Mouse (Mus musculus) gastrocnemius, postnatal 10 days (tissue): Measurements from ENCODE around the gene Sgsm2. TPM values are rescaled to one million over a fixed set of nuclear protein-coding genes. Genes with fewer than 3 reads are reported as not detected.

ENCODE experiments used
- DNase-seq: peaks from one replicate; pipeline ENCODE4 v3.0.0; 2021; ENCODE audit warnings: mixed read lengths
- total RNA-seq, 2 experiments: library from RNA; stranded (reverse); gene quantifications; 2 replicates each; pipeline ENCODE4 v1.2.3; 2021

Gene Sgsm2
- total RNA-seq, 2 experiments from 2014 or later = 4.6 to 6.9 TPM

GRCm38 (mm10) chr11:74883098-74883497 is 13.8 kb downstream of the Sgsm2 start:
- DNase-seq = no peak

DNA sequence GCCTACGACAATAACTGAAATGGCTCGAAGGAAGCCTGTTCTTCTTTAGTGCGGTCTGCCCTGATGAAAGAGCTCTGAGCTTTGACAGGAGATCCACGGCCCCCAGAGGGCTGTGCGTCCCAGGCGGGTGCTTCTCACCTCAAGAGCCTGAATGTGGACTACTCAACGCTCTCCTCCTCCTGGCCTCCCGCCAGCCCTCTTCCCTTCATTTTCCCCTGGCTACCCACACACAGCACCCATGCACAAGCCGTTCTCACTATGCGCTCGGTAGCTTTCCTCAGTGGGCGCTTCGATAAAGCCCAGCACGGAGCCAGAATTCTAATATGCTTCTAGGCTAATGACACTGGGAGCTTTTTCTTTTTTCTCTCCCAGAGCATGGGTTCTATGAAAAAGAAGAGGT is 14.9 kb downstream of the Sgsm2 start:
- DNase-seq = no peak

DNA sequence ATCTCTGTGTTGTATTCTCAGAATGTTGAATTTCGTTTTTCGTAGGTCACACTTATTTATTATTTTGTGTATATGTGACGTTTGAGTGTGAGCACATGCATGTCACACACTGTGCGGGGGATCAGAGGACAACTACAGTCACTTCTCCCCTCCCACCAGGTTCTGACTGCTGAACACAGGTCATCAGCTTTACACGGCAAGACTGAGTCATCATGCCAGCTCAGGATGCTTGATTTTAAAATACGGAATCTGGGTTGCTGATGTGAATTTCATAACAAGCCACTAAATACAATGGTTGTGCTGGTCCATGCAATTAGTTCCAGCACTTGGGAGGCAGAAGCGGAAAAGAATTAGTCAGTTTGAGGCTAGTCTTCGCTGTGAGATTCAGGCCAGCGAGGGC is 15.9 kb downstream of the Sgsm2 start:
- no peak for DNase-seq

DNA sequence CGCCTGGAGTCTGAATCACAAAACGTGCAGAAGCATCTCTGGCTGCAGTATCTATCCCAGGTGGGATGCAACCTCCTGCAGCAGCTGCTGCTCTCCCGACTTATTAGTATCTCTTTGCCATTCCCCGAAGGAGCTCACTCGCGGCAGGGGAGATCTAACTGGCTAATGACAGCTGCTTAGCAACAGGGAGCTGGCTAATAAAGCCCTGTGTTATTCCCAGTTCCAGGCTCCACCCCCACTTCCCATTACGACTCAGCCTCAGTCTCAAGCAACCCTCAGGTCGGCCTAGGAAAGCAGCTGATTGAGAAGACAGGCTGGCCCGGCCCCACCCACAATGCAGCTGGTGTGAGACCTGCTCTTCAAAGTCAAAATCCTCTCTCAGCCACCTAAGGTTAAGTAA is 20.1 kb downstream of the Sgsm2 start:
- DNase-seq = peak; percentile 43

GRCm38 (mm10) chr11:74874630-74875029 is 22.2 kb downstream of the Sgsm2 start:
- DNase-seq = no peak

- DNase-seq = no peak
Measured at GRCm38 (mm10) chr11:74870991-74871622, 25.8 kb downstream of the Sgsm2 start.

DNA sequence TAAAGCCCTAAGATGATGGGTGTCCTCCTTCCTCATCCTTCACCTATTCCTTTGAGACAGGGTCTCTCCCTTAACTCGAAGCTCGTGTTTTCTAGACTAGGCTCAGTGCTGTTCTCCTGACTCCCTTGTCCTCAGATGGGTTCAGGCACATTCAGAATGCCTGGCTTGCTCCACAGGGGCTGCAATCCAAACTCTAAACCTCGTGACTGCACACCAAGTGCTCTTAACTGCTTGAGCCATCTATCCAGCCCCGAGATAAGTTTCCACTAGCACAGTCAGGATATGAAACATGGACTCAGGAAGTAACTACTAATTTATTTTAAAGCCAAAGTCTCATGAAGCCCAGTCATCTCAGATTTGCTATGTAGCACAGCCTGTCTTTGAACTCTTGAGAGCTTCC is 26.3 kb downstream of the Sgsm2 start:
- DNase-seq = peak; percentile 34

DNA sequence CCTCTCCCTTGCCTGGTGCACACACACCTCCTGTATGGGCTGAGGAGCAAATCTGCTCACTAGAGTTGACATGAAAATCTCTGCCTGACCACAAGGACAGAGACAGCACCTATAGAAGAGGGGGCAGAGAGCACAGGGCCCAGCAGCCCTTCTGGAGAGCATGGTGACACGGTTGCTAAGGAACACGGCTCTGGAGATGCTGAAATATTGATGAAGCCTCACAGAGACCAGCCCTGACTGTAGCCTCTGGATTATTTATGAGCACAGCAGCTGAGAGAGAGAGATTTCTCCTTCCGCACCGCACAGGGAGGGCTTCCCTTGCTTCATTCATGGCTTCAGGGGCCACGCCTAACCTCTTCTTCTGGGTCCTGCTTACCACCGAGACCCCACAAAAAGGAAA is 27.3 kb downstream of the Sgsm2 start:
- DNase-seq = no peak

- DNase-seq = peak; percentile 34
Measured at GRCm38 (mm10) chr11:74868046-74868760, 28.7 kb downstream of the Sgsm2 start.

DNA sequence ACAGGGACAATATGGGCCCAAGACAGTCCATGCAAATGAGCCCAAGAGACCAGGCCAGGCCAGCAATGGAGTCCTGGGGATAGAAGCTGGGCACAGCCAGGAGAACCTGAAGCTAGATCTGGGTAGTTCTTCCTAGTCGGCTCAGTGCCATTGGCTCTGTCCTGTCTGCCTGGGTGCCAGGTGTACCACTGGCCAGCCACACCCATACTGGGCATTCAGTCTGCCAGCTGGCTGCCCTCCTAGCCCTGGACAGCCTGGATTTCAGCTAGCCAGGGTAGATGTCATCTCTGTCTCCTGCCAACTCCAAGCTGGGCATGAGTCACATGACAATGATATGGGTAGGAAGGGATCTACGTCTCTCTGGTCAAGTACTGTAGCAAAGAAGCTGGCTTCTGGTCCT is 29.7 kb downstream of the Sgsm2 start:
- DNase-seq = peak; percentile 86

GRCm38 (mm10) chr11:74866640-74867039 is 30.2 kb downstream of the Sgsm2 start:
- peak; percentile 85 for DNase-seq

- DNase-seq = no peak
Measured at GRCm38 (mm10) chr11:74865252-74865651, 31.6 kb downstream of the Sgsm2 start.

GRCm38 (mm10) chr11:74864421-74864820 is 32.4 kb downstream of the Sgsm2 start:
- DNase-seq = no peak

DNA sequence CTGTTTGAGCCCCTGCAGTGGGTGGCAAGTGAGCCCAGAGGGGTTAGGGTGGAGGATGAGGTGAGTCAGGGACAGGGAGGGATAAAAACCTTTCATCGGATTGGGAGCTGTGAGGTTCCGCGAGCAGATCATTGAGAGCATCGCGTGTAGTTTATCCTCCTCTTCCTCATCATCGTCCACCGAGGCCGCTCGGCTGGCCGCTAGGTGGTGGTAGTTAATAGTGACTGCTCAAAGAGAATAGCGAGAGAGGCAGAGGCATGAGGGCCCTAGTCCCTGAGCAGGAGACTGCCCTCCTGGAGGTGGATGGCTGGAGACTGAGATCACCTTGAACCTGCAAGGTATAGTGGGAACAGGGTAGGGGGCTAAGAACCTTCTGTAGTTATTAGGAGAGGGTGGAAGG is 33.4 kb downstream of the Sgsm2 start:
- peak; percentile 40 for DNase-seq

DNA sequence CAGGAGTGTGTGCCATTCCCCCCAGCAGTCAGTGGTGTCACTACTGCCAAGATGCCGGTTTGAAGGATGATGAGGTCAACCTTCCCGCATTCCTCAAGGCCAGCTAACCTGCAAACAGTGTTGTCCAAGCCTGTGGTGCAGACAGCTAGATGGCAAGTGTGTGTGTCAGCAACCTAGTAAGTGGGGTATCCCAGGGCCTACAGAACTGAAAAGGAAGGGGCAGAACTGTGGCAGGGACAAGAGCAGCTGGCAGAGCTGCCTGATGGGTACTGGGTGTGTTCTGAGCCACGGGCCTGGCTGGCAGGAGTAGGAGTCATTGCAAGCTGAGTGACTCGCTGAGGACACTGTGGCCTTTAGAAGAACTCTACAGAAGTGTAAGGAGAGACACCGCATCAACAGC is 34.7 kb downstream of the Sgsm2 start:
- DNase-seq = no peak

DNA sequence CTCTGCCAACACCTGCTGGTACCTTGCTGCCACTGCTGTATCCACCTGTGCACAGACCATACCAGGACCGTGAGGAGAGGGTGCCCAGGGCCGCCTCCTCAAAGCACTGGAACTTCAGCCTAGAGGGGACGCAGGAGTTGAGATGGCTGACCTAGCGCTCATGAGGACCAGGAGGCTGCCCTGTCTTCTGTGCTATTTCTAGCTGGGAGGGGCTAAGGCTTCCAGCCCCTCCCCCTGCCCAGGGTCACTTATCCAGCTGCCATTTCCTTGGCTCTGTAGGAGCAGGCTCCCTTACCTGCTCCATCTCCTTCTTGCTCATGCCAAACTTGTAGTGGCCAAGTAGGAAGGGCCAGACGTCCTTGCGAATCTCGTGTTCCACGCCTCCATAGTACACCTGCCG is 39.1 kb downstream of the Sgsm2 start:
- no peak for DNase-seq

DNA sequence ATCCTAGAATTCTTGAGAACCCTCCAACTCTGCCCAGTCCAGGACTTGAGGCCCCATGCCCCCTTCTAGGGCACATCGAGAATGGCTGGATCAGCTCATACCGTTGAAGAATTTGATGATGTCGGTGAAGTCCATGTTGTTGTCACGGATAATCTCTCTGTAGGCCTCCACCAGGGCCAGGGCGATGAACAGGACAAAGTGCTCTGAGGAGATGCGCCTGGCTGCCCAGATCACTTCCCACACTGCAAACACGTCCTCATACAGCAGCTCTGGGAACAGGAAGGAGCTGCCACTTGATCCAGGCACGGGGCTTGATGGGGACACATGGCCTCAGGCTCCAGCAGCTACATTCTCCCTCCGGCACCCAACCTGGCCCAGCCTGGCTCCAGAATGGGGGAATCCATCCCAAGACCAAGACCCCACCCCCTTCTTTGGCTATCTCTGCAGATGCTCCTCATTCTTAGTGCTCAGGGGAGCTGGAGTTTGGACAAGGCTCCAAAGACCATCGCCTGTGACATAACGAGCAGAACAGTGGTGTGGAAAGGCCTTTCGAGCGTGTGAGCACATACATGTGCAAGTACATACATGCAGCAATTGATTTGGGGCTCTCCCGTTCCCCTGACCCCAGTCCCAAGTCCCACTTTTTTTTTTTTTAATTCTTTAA is 45.7 kb downstream of the Sgsm2 start:
- DNase-seq = no peak

DNA sequence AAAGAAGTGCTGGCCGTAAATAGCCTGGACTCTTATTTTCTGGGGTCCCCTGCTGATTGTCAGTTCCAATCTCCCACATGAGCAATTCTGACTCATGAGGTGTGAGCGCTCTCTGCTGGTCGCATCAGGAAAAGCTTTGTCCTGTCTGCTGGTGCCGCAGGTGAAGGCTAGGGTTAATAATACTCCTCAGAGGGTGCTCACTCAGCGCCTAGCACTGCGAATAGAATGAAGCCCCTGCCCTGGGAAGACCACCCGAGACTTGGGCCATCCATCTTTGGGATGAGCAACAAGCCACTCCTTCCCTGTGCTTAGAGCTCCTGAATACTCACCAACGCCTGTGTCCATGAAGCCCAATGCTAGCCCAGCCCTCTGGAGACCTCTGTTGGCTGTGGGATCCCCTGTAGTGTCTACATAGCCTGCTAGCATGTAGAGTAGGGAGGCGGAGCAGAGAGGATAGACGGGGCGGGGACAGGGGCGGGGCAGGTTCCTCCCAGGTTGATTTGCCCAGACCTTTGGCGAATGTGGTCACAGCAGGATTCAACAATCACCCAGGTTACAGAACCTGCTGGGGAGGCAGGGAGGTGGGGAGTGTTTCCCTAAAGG is 48.8 kb downstream of the Sgsm2 start:
- peak; percentile 75 for DNase-seq

GRCm38 (mm10) chr11:74845784-74846183 is 51.1 kb downstream of the Sgsm2 start:
- DNase-seq = no peak

DNA sequence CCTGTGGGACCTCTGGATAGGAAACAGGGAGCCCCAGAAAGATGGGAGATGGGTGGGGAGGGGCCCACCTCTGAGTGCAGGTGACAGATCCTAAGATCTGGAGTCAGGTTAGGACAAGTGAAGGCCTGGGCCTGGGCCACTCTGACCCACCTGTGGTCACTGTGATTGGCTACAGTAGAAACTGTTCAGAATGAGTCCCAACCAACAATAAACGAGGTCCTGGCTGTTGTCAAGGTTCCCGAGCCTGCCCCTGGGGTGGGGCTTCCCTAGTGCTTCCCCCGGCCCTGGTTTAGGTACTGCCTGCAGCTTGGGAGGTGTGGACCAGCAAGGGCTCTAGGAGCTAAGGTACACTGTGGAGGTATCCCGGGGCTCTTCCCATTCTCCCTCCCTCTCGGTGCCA is 53.1 kb downstream of the Sgsm2 start:
- no peak for DNase-seq

DNA sequence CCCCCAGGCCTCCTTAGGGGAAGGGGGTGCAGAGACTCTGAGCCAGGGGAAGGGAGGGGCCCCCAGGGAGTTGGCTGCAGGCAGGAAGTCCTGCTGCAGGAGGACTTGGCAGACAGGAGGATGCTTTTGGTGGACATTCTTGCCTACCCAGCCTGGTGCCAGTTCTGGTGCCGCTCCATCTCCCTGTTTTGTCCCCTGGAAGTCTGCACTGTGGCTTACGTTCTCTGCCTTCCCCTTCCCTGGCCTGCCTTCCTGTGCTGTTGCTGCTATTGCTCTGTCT is 53.5 kb downstream of the Sgsm2 start:
- no peak for DNase-seq

GRCm38 (mm10) chr11:74842656-74843434 is 54.0 kb downstream of the Sgsm2 start:
- DNase-seq = no peak

DNA sequence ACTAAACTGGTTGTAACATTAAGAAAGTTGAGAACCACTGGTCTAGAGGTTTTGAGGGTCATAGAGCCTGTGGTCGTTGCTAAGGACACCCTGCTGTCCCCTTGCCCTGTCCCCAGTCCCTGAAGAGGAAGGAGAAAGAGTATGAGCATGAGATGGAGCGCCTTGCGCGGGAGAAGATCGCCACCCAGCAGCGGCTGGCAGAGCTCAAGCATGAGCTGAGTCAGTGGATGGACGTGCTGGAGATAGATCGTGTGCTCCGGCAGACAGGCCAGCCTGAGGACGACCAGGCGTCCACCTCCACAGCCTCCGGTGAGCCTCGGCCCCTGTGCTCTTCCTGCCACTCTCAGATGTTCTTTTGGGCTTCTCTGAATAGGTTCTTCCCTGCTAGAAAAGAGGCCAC is 54.8 kb downstream of the Sgsm2 start:
- DNase-seq = no peak
